Mouse (Mus musculus) urinary bladder, postnatal 14 days (tissue): ENCODE results near the gene Eef1akmt2.

ENCODE experiments used
- DNase-seq: peaks from one replicate; pipeline ENCODE4 v3.0.0; 2021; ENCODE audit warnings: low spot score

Eef1akmt2 gene

GRCm38 (mm10) chr7:132852173-132852844, at the start of gene Eef1akmt2:
Gene Eef1akmt2 (minus strand): TSS chr7:132852673.
- DNase-seq: peak; percentile 83

- DNase-seq: peak; percentile 11
These were observed 48.5 kb upstream of the Eef1akmt2 start for GRCm38 (mm10) chr7:132900826-132901531.

GRCm38 (mm10) chr7:132898234-132898633, 45.8 kb upstream of the Eef1akmt2 start:
- DNase-seq: no peak

GRCm38 (mm10) chr7:132897258-132897657, 44.8 kb upstream of the Eef1akmt2 start:
- no peak for DNase-seq

DNA sequence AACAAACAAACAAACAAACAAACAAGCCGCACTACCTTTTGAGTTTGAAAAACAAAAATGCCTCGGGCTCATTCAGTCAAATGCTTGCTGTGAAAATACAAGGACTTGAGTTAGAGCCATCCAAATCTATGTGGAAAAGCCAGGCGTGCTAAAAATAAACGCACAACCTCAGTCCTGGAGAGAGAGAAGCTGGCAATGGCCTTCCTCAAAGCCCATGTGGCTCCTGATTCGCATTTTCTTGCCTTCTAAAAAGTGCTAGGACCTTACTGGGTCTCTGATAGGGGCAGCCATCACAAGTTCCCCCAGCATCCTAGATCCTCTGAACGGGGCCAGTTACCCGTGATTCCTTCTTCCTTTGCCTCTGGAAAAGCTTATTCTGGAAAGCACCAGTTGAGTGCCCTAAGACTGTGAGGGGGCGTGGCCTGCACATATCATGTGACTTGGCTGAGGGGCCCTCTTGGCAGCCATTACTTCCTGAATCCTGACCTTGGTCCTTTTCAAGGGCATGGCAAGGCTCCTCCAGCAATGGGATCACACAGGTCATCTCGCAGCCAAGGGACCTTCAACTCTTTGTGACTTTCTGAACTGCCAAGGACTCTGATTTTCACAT, 43.8 kb upstream of the Eef1akmt2 start:
- DNase-seq: no peak

DNA sequence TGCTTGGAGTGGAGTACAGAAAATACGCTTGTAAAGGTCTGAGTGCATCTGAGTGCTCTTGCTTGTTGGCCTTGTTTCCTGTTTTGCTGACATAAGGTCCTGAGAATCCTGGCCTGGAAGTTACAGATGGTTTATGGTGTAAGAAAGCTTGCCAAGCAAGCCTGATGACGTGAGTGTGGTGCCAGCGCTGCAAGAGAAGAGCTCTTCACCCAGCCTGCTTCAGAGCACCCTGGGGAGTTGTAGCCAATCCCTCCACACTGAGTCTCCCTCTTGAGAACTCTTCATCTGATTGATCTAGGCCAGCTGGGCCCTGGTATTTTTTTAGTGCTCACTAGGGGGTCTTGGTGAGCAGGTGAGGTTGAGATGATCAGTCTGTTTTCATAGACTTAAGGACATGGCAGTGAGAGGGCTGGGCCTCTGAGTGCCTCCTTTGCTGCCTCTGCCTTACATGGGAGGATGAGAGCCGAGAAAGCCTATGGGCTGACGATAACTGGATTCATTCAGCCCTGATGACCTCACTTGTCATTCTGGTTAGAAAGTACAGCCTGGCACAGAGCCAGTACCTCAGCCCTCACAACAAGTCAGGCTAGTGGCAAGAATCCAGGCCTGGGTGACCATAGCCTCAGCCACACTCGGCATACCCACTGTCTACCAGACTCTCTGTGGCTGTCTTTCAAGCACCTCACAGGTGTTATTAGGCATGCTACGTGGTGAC, 42.5 kb upstream of the Eef1akmt2 start:
- peak; percentile 27 for DNase-seq

DNA sequence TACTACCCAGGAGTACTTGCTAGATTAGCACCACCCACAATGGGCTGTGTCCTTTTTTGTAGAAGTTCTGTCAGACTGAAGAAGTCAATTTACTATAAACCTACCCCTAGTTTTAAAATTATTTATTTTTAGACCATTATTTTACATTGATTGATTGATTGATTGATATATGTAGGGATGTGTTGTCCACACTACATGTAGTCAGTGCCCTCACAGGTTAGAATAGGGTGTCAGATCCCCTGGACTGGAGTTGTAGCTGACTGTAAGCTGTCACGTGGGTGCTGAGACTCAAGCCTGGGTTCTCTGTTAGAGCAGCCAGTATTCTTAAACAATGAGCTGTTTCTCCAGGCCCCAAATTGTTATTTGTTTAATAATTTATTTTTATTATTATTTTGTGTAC, 40.9 kb upstream of the Eef1akmt2 start:
- no peak for DNase-seq

GRCm38 (mm10) chr7:132892806-132893205, 40.3 kb upstream of the Eef1akmt2 start:
- no peak for DNase-seq

- DNase-seq: no peak
These were observed 39.8 kb upstream of the Eef1akmt2 start for GRCm38 (mm10) chr7:132892311-132892661.

DNA sequence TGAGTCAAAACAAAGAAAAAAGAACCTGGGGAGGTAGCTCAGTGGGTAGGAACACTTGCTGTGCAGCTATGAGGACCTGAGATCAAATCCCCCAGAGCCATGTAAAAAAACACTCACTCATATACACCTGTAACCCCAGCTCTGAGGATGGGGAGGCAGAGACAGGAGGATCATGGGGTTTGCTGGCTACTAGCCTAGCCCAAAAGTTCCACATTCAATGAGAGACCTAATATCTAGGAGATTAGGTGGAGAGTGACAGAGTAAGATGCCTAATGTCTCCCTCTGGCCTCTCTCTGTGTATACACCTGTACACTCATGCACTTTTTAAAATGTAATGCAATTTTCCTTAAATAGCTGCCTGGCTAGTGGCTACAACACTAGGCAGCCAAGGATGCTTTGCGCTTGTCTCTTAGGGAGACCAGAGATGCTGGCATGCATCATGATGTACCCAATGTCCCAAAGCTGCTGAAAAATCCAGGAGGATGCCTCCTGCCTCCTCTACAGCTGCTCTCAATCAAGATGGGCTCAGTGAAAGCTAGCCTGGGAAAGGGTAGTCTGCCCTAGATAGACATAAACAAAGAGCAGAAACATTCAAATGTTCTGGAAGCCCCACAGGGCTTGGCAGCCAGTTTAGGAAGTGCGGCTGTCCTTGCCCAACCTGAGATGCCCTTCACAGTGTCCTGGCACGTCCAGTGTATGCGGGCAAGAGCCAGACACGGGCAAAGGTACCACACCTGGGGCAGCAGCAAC, 39.3 kb upstream of the Eef1akmt2 start:
- DNase-seq: no peak

- DNase-seq: no peak
These were observed 37.7 kb upstream of the Eef1akmt2 start for GRCm38 (mm10) chr7:132890201-132890600.

DNA sequence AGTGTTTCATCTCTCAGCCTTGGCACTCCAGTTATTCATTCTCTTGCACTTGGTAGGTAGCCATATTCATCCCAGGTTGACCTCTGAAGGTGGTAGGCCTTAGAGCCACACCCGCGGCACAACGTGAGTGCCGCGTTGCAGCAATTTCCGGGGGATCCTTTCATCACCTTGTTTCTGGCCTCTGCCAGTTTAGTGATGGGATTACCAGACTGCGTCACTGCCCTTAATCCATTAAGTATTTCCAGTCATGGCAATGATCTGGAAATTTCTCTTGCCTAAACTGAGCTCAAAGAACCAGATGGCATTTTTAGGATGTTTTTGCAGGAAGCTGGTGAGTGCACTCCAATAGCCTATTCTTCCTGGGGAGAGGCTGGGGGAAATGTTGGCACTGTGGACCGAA, 37.2 kb upstream of the Eef1akmt2 start:
- no peak for DNase-seq

DNA sequence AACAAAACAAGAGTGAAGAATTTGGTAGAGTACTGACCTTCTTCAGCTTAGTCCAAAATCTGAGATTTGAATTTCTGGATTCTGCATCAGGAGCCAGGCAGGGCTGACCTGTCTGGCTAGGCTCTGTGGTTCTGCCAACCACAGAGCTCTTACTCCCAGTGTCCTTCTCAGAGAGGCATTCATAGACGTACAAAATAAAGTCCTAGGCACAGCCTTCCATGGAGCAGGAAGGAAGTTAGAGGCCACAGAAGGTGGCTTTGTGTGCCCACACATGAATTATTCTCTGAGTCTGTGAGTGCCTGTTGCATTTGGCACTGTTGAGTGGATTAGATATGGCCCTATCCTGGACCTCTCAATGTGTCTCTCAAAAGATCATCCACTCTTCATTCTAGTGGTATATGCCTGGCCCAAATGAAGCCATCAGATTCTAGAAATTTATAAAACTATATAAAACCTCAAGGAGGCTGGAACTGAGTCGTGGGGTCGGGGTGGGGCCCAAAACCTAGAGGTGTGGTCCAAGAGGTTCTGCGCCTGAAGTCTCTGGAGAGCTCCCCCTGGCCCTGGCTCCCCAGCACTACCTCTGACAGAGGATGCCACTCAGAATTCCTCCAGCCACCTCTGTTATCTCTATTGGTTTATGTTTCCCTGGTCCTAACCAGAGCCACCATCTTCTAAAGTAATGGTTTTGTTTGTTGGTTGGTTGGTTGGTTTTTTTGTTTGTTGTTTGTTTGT, 36.2 kb upstream of the Eef1akmt2 start:
- DNase-seq: no peak

DNA sequence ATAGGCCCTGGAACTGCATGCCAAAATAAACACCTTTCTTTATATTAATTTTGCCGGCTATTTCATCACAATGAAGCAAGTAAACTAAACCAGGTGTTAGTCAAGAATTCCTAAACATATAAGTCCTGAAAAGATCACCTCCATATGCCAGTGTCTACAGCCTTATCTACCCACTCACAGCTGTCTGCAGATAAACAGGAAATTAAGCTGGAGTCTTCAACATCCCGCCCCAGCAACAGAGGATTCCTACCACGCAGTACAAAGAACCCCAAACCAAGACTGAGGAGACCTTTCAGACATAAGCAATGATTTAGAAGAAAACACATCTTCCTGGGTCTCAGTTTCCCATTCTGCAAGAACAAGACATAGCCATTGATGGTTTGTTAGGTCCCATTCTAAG, 35.6 kb upstream of the Eef1akmt2 start:
- no peak for DNase-seq

- no peak for DNase-seq
These were observed 34.7 kb upstream of the Eef1akmt2 start for GRCm38 (mm10) chr7:132887019-132887804.

GRCm38 (mm10) chr7:132884031-132884430, 31.6 kb upstream of the Eef1akmt2 start:
- DNase-seq: no peak

DNA sequence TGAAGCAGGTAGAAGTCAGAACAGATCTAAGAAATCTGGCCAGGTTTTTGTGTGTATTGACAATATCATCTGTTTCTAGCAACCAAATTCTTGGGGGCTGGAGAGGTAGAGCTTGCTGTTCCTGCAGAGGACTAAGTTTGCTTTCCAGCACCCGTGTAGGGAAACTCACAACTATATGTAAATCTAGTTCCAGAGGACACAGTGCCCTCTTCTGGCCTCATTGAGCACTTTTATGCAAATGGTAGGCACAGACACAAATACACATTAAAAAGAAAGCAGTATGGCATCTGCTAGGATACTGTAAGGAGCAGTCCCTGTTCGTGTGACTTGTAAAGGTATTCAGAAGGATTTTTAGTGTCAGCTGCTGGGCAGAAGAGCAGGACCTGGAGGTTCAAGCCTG, 29.9 kb upstream of the Eef1akmt2 start:
- no peak for DNase-seq

GRCm38 (mm10) chr7:132880276-132880675, 27.8 kb upstream of the Eef1akmt2 start:
- DNase-seq: no peak

DNA sequence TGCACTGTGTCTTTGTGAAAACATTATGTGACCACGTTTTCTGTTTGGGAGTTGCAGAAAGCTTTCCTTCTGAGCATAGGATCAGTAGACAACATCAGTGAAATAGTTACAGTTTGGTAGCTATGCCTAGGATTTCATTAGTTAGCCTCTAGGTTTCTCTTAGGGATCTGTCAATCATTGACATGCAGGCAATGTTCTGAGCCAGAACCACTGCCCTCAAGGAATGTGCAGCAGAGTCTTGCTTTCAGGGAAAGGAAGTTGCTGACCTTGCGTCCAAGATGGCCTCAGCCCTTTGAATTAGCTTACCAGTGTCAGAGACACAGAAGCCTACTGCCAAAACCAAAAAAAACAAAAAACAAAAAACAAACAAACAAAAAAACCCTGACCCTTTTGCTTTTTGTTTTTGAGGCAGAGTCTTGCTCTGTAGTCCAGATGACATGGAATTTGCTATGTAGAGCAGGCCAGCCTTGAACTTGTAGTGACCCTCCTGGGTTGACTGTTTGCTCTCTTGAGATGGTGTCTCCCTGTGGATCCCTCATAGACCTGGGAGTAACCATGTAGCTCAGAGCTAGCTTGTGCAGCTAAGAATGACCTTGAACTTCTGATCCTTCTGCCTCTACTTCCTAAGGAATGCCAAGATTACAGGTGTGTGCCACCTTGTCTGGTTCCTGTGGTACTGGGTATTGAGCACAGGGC, 23.1 kb upstream of the Eef1akmt2 start:
- no peak for DNase-seq

DNA sequence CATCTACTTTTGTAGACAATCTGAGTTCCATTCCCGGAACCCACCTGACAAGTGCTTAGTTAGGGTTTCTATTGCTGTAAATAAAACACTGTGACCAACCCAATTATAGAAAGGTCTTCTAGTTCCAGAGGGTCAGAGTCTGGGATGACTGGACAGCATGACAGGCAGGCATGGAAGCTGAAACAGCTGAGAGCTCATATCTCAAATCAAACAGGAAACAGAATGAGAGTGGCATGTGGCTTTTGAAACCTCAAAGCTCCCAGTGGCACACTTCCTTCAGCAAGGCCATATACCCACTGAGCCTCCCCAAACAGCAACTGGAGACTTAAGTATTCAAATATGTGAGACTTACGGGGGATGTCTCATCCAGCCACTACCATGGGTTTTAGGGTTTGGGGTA, 20.6 kb upstream of the Eef1akmt2 start:
- no peak for DNase-seq
